Mouse (Mus musculus): Measurements from ENCODE around the gene C1s1.
"Not testable (repeated sequence)": the region's sequence is repeated elsewhere in the genome, so short reads cannot be mapped to it uniquely, and the experiment has no call there.

DNA sequence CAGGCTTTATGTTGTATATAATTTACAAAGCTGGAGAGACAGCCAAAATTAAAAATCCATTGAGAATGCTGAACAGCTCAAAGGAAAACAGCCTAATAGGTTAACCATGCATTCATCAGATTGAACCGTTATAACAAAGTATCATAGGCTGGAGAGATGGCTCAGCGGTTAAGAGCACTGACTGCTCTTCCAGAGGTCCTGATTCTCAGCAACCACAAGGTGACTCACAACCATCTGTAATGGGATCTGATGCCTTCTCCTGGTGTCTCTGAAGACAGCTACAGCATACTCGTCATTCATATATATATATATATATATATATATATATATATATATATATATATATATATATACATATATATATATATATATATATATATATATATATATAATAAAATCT lies 58.3 kb downstream of the C1s1 start:
- not testable (repeated sequence) for TF ChIP-seq CTCF (IDR thresholded peaks at IDR 0.05; ENCODE audit: low read depth); EP300 (optimal IDR thresholded peaks at IDR 0.05)
